Mouse (Mus musculus) lung, postnatal 0 days (tissue): ENCODE data around the gene Crybb1.

Source experiments
- CTCF ChIP-seq: IDR thresholded peaks from 2 replicates; pipeline ENCODE4 v1.5.1; 2016; ENCODE audit warnings: antibody characterized with exemption, mild to moderate bottlenecking
- EP300 ChIP-seq: IDR thresholded peaks from 2 replicates; pipeline ENCODE4 v1.6.1; 2016; ENCODE audit warnings: antibody characterized with exemption, mild to moderate bottlenecking, control low read depth

GRCm38 (mm10) chr5:112214419-112214818 is 41.2 kb upstream of the Crybb1 start:
- peak; percentile 74 for TF ChIP-seq CTCF
- no peak for TF ChIP-seq EP300
